Mouse (Mus musculus) CD4-positive naive resting alpha-beta T cell, adult 76 days (primary cell): ENCODE measurements around the gene Rhox10. TPM values are rescaled to one million over a fixed set of nuclear protein-coding genes. Genes with fewer than 3 reads are reported as not detected.

Experiments
- total RNA-seq: library from RNA; stranded (reverse); gene quantifications from one replicate; pipeline ENCODE4 v1.2.4, GENCODE M21; 2023

Gene Rhox10
- total RNA-seq = not detected

DNA sequence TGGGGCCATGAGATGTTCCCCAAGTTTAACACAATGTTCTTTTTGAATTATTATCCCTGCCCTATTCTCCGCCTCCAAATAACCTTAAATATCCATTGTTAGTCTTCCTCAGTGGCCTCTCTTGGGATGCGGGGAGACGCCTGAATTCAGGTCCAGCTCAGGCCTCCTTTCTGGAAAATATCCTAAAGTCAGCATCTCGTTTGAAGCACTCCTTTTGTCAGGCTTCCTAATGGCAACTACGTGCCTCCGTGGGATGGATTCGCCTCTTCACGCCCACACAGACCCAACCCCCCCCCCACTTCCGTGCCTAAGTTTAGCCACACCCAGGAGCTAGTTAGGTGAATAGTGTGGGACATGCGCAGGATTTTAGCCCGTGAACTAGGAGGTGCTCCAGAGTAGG is at the start of gene Rhox10:
Gene Rhox10, plus strand, starts transcription at position 301 of the 400 bp plus-strand sequence.

DNA sequence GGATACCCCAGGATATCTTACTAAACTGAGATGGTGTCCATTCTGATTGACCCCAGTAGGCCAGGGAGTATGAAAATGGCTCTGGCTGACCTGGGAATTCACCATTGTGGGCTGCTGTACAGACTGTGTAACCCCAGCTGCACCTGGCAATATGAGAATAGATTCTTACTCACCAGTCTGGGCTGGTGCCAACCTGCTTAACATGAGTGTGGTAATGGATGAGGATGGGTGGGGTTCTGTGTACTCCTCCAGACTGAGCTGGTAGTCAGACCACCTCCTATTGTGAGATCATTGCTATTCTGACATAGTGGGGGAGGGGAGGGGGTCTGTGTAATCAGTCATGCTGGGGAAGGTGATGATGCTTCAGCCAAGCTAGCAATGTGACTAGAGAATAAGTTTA is 47.7 kb upstream of the Rhox10 start, which contains the start of gene Btg1-ps1:
Gene Btg1-ps1, minus strand, starts transcription at position 219 of the 400 bp plus-strand sequence.

DNA sequence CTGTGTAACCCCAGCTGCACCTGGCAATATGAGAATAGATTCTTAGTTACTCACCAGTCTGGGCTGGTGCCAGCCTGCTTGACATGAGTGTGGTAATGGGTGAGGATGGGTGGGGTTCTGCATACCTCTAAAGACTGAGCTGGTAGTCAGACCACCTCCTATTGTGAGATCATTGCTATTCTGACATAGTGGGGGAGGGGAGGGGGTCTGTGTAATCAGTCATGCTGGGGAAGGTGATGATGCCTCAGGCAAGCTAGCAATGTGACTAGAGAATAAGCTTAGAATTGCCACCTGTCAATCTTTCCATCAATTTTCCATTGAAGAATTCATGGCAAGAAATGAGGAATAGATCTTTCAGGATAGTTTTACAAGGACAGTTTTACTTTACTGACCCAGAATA is 23.3 kb upstream of the Rhox10 start, which contains the start of gene Btg1-ps2:
Gene Btg1-ps2, minus strand, starts transcription at position 101 of the 400 bp plus-strand sequence.

DNA sequence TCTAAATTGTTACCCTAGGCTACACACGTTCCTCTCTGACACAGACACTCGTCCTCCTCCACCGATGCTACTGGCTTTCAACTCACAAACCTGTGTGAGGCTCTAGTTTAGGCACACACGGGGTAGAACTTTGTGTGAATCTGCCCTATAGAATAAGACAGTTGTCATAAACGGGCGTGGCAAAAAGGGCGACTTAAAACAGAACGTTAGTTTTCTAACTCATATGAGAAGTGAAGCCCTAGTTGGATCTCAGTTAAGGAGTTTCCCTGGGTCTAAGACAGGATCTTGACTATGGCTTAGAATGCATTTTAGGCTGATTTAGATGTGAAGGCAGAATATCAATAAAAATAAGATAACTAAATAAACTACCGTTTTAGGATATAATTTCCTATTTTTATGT is 18.8 kb downstream of the Rhox10 start, which contains the start of gene Rhox11:
Gene Rhox11, minus strand, starts transcription at position 101 of the 400 bp plus-strand sequence.

DNA sequence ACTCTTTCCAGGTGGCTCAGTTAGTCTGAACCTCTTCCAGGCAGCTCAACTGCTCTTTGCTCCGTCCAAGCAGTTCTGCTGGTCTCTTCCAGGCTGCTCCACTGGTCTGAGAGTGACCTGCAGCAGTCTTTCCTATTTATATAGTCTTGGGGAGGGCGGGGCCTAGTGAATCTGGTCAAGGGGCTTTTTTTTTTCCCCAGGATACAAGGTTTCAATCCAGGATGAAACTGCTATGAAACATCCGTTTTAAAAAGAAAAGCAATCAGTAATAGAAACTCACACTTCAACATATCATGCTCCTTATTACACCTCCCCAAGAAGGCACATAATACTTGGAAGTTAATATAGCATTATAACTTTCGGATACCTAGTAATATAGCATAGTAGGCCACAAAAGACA is 44.5 kb downstream of the Rhox10 start, which contains the start of gene Rhox12:
Gene Rhox12, minus strand, starts transcription at position 101 of the 400 bp plus-strand sequence.

DNA sequence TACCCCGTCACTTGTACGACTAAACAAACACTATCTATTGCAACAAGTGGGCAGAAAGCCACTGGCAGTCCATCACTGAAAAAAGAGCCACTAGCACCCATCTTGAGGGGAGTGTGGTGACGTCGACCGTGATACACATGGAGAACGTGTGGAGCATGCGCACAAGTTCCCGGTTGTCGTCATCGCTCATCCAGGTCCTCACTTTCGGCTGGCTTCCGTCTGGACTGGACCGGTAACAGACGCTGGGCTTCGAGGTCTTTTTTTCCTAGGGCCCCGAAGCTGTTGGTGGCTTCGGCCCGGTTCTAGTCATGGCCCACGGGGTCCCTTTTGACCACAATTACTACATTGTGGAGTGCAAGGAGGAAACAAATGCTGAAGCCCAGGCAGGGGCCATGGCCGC is 54.7 kb downstream of the Rhox10 start, which contains the start of gene Rhox13:
Gene Rhox13, plus strand, starts transcription at position 238 of the 400 bp plus-strand sequence.

Other genes starting within 250 kb of the Rhox10 start
- not detected for gene Rhox6, start 239.6 kb upstream of the Rhox10 start, total RNA-seq
- not detected for gene Rhox7a, start 234.8 kb upstream of the Rhox10 start, total RNA-seq
- gene Rhox8, start 187.5 kb upstream of the Rhox10 start, total RNA-seq = not detected
- gene Rhox7b, start 169.2 kb upstream of the Rhox10 start, total RNA-seq = not detected
- not detected for gene Rhox9, start 164.7 kb upstream of the Rhox10 start, total RNA-seq
- gene Btg1-ps1, start 47.7 kb upstream of the Rhox10 start, total RNA-seq = not detected
- gene Btg1-ps2, start 23.4 kb upstream of the Rhox10 start, total RNA-seq = not detected
- gene Rhox11, start 18.7 kb downstream of the Rhox10 start, total RNA-seq = not detected
- gene Rhox12, start 44.4 kb downstream of the Rhox10 start, total RNA-seq = not detected
- not detected for gene Rhox13, start 54.7 kb downstream of the Rhox10 start, total RNA-seq
- gene Zbtb33, start 123.3 kb downstream of the Rhox10 start, total RNA-seq = 33.8 TPM
- not detected for gene Tmem255a, start 186.0 kb downstream of the Rhox10 start, total RNA-seq
- gene Atp1b4, start 249.7 kb downstream of the Rhox10 start, total RNA-seq = not detected